Mouse (Mus musculus): ENCODE measurements around the gene Cul9.

DNA sequence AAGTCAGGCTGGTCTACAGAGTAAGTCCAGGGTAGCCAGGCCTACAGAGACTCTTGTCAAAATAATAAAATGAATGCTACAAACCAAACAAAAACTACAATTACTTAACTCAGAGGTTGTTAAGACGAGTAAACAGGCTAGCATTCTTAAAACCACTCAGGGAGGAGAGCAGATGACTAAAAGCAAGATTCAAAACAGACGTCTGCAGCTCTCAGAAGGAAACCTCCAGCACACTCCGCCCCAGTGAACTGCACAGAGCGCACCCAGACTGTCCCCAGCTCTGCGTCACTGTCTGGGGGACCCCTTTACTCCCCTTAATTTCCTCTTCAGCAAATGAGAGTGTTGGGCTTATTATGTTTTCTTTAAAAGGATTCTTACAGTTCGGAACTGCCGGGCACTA lies 6.0 kb upstream of the Cul9 start:
- TF ChIP-seq CTCF (IDR thresholded peaks at IDR 0.05; ENCODE audit: low read depth) (no peak), EP300 (IDR thresholded peaks at IDR 0.05; ENCODE audit: low read depth) (no peak)
